Mouse (Mus musculus): ENCODE results near the gene Prkcg. TPM values are rescaled to one million over a fixed set of nuclear protein-coding genes. Genes with fewer than 3 reads are reported as not detected.

The Prkcg gene
- polyA plus RNA-seq, 1 experiment from 2014 or later: 1.5 TPM

DNA sequence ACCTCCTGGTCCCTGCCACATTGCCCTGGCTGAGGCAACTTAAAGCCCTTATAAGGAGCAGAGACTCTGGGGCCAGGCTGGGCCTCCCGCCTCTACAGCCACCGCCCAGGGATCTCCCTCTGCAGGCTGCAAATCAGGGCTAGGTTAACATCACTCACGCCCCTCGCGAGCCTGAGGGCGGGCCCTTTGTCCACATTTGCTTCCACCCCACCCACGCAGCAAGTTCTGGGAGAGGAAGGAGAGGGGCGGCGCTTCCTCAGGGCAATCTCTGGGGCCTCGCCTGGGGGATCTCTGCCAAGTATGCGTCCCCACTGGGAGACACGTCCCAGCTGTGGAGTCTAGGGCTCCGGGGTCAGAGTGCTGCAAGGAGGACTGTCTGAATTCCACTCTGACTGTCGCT, 3.8 kb downstream of the Prkcg start:
- 6% methylated on average over 13 of the region's 14 CpGs for WGBS
- Histone ChIP-seq H3K36me3 (peaks cover 29% of the 10 kb centered on the region), H3K4me2 (replicated peaks) (peak overlapping the region; percentile 36), H3K9ac (replicated peaks) (no peak overlapping the region), H3K4me1 (peaks cover 40% of the 10 kb centered on the region), H3K4me3 (peak overlapping the region; percentile 17), H3K27ac (replicated peaks) (no peak overlapping the region), H3K9me3 (no peaks in the 10 kb centered on the region), H3K27me3 (no peaks in the 10 kb centered on the region)
- ATAC-seq (replicated peaks): no peak

- H3K9me3 ChIP-seq: no peaks in the 10 kb centered on the region
- H3K27ac ChIP-seq (replicated peaks): no peak overlapping the region
- no peak overlapping the region for H3K4me2 ChIP-seq (replicated peaks)
- no peaks in the 10 kb centered on the region for H3K27me3 ChIP-seq
- ATAC-seq (replicated peaks): no peak
- WGBS: 95% methylated on average over 1 of the region's 1 CpGs
- H3K4me3 ChIP-seq: no peak overlapping the region
- H3K4me1 ChIP-seq: peaks cover 40% of the 10 kb centered on the region
- H3K36me3 ChIP-seq: peaks cover 30% of the 10 kb centered on the region
- H3K9ac ChIP-seq (replicated peaks): no peak overlapping the region
These were observed 5.8 kb downstream of the Prkcg start for GRCm38 (mm10) chr7:3294794-3295193.

GRCm38 (mm10) chr7:3295321-3296110, 6.5 kb downstream of the Prkcg start:
- WGBS: 91% methylated on average over 5 of the region's 5 CpGs
- H3K36me3 ChIP-seq: peaks cover 30% of the 10 kb centered on the region

GRCm38 (mm10) chr7:3296711-3297110, 7.7 kb downstream of the Prkcg start:
- Histone ChIP-seq H3K4me2 (replicated peaks) (no peak overlapping the region), H3K9me3 (no peaks in the 10 kb centered on the region), H3K27ac (replicated peaks) (no peak overlapping the region), H3K36me3 (peaks cover 30% of the 10 kb centered on the region), H3K4me1 (peaks cover 29% of the 10 kb centered on the region), H3K27me3 (no peaks in the 10 kb centered on the region; the same call in 1 of the 2 replicates), H3K9ac (replicated peaks) (no peak overlapping the region), H3K4me3 (no peak overlapping the region)
- WGBS: 94% methylated on average over 16 of the region's 16 CpGs
- no peak for ATAC-seq (replicated peaks)

More at GRCm38 (mm10) chr7:3295321-3296110, 6.5 kb downstream of the Prkcg start:
- H3K4me2 ChIP-seq (replicated peaks): no peak overlapping the region
- no peak overlapping the region for H3K9ac ChIP-seq (replicated peaks)
- H3K9me3 ChIP-seq: no peaks in the 10 kb centered on the region
- ATAC-seq (replicated peaks): no peak
- H3K27ac ChIP-seq (replicated peaks): no peak overlapping the region
- no peak overlapping the region for H3K4me3 ChIP-seq
- no peaks in the 10 kb centered on the region for H3K27me3 ChIP-seq
- peaks cover 40% of the 10 kb centered on the region for H3K4me1 ChIP-seq

DNA sequence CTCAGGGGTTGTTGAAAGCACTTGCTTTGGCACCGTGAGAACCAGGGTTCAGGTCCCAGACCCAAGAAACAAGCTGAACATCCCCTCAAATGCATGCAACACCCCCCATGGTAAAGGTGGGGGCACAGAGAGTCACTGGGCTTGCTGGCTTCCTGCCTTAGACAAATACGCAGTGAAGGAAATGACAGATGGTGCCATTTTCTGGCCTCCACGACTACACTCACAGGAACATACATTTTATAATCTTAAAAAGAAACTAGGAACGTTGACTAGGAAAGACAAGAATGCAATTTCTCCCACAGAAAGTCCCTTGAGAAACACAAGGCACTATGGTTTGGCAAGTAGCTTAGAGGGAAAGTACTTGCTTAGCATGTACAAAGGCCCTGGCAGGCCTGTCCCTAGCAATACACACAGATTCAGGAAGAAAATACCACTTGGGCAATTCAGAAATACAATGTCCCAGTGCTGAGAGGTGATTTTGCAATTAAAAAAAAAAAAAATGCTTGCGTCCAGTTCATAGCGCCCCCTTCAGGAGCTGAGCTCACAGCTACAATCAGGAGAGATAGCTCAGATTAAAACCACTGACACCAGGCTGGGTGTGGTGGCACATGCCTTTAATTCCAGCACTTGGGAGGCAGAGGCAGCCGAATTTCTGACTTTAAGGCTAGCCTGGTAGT, 11.1 kb downstream of the Prkcg start:
- no peak overlapping the region for H3K9ac ChIP-seq (replicated peaks)
- peaks cover 19% of the 10 kb centered on the region for H3K36me3 ChIP-seq
- peaks cover 3% of the 10 kb centered on the region; the same call in 1 of the 2 replicates for H3K27me3 ChIP-seq
- no peaks in the 10 kb centered on the region for H3K9me3 ChIP-seq
- 50% methylated on average over 7 of the region's 7 CpGs for WGBS
- H3K27ac ChIP-seq (replicated peaks): peak overlapping the region; percentile 46; the same call in 1 of the 2 replicates
- H3K4me3 ChIP-seq: no peak overlapping the region
- ATAC-seq (replicated peaks): no peak
- peaks cover 50% of the 10 kb centered on the region for H3K4me1 ChIP-seq
- H3K4me2 ChIP-seq (replicated peaks): no peak overlapping the region

GRCm38 (mm10) chr7:3300891-3301627, 12.1 kb downstream of the Prkcg start:
- Histone ChIP-seq H3K4me3 (no peak overlapping the region), H3K27me3 (peaks cover 3% of the 10 kb centered on the region; the same call in 1 of the 2 replicates), H3K4me1 (peaks cover 50% of the 10 kb centered on the region), H3K9ac (replicated peaks) (no peak overlapping the region), H3K4me2 (replicated peaks) (no peak overlapping the region), H3K36me3 (peaks cover 13% of the 10 kb centered on the region), H3K9me3 (no peaks in the 10 kb centered on the region), H3K27ac (replicated peaks) (no peak overlapping the region)
- WGBS: 79% methylated on average over 8 of the region's 8 CpGs
- no peak for ATAC-seq (replicated peaks)

DNA sequence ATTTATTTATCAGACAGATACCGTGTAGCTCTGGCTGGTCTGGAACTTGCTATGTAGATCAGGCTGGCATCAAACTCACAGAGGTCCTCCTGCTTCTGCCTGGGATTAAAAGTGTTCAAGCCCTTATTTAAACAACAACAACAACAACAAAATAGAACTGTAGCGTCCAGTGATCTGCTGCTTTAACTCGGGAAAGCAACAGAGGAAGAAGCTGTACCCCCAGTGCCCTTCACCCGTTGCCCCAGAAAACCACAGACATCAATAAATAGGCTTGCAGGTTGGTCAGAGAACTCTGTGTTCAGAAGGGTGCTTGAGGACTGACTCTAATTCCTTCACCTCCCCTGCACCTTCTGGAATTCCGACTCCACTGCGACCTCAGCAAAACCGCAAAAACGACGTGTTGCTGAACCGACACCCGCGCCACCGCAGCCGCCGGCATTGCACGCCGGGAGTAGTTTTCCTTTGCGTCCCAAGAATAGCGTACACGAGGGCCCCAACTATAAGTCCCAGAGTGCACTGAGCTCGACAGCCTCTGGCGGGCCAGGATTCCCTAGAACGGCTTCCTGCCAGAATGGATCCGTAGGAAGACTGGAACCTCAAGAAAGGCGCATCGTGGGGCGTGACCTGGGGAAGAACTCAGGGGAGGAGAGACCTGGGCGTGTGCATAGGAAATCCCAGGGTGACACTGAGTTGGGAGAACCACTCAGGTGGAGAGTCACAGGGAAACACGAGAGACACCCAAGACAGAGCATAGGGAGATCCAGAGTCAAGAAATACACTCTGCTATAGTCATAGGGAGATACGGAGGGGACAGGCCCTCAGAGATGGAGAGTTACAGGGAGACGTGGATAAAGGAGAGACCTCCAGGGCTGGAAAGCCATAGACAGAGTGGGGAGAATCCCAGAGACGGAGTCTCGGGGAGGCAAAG, 12.9 kb downstream of the Prkcg start:
- H3K4me3 ChIP-seq: peak overlapping the region; percentile 47
- H3K36me3 ChIP-seq: peaks cover 9% of the 10 kb centered on the region
- ATAC-seq (replicated peaks): 0 out of 2 replicates have a peak, but pooled peaks have one; percentile 17
- H3K4me2 ChIP-seq (replicated peaks): peak overlapping the region; percentile 88
- WGBS: 7% methylated on average over 33 of the region's 33 CpGs
- peaks cover 50% of the 10 kb centered on the region for H3K4me1 ChIP-seq
- no peak overlapping the region for H3K27ac ChIP-seq (replicated peaks)
- H3K9ac ChIP-seq (replicated peaks): peak overlapping the region; percentile 31
- peaks cover 3% of the 10 kb centered on the region; the same call in 1 of the 2 replicates for H3K27me3 ChIP-seq
- no peaks in the 10 kb centered on the region for H3K9me3 ChIP-seq

DNA sequence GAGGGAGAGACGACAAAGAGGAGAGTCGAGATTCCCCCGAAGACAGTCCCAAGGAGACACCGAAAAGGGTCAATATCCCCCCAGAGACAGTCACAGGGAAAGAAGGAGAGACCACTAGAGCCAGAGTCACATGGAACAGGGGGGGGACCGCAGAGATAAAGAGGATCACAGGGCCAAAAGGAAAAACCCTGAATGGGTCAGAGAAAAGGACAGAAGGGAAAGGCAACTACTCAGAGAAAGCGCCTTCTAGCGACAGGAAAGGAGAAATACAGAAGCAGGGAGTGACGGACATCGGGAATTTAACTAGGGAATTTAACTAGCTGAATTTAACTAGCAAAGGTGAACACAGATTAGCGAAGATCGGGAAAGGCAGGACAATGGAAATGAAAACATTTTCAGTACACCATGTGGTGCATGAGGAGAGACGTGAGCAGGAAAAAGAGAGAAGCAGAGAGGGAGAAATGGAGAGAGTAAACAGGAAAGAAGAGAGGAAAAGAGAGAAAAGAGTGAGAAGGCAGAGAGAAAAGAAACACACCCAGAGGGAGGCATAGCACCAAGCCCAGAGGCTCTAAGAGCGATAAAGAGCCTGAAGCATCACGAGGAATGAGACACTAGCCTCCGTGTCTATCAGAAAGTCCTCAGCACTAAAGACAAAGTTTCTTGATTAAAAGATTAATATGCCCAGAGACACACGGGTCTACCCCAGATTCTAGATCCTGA, 13.7 kb downstream of the Prkcg start:
- peak overlapping the region; percentile 40 for H3K9ac ChIP-seq (replicated peaks)
- peaks cover 50% of the 10 kb centered on the region for H3K4me1 ChIP-seq
- ATAC-seq (replicated peaks): peak; percentile 5; the same call in 1 of the 2 replicates
- under 1% methylated on average over 16 of the region's 16 CpGs for WGBS
- H3K4me3 ChIP-seq: peak overlapping the region; percentile 47
- peak overlapping the region; percentile 88 for H3K4me2 ChIP-seq (replicated peaks)
- no peaks in the 10 kb centered on the region for H3K9me3 ChIP-seq
- peak overlapping the region; percentile 47 for H3K27ac ChIP-seq (replicated peaks)
- peaks cover 3% of the 10 kb centered on the region; the same call in 1 of the 2 replicates for H3K27me3 ChIP-seq
- H3K36me3 ChIP-seq: peaks cover 2% of the 10 kb centered on the region; the same call in 1 of the 2 replicates

- no peaks in the 10 kb centered on the region for H3K36me3 ChIP-seq
- peak overlapping the region; percentile 47 for H3K4me3 ChIP-seq
- H3K9me3 ChIP-seq: no peaks in the 10 kb centered on the region
- WGBS: 0% methylated on average over 27 of the region's 29 CpGs
- H3K4me1 ChIP-seq: peaks cover 46% of the 10 kb centered on the region
- H3K4me2 ChIP-seq (replicated peaks): peak overlapping the region; percentile 88
- peak; percentile 67 for ATAC-seq (replicated peaks)
- peaks cover 3% of the 10 kb centered on the region; the same call in 1 of the 2 replicates for H3K27me3 ChIP-seq
- peak overlapping the region; percentile 40 for H3K9ac ChIP-seq (replicated peaks)
- peak overlapping the region; percentile 47 for H3K27ac ChIP-seq (replicated peaks)
These were observed 14.3 kb downstream of the Prkcg start for GRCm38 (mm10) chr7:3303276-3303781.

DNA sequence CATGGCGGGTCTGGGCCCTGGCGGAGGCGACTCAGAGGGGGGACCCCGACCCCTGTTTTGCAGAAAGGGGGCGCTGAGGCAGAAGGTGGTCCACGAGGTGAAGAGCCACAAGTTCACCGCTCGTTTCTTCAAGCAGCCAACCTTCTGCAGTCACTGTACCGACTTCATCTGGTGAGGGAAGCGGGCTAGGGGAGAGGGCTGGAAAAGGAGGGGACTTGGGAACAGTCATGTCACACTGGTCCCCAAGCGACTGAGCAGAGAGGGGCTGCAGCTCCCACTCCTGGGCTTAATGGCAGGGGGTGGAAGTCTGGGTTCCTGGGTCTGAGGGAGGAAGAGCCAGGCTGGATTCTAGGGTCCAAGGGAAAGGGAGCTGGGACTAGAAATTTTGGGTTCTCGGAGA, 14.8 kb downstream of the Prkcg start:
- Histone ChIP-seq H3K36me3 (no peaks in the 10 kb centered on the region), H3K4me2 (replicated peaks) (peak overlapping the region; percentile 88), H3K9me3 (no peaks in the 10 kb centered on the region), H3K4me1 (peaks cover 44% of the 10 kb centered on the region), H3K27me3 (peaks cover 3% of the 10 kb centered on the region; the same call in 1 of the 2 replicates), H3K9ac (replicated peaks) (peak overlapping the region; percentile 40), H3K27ac (replicated peaks) (no peak overlapping the region), H3K4me3 (peak overlapping the region; percentile 47)
- WGBS: 2% methylated on average over 12 of the region's 12 CpGs
- ATAC-seq (replicated peaks): peak; percentile 44
